Mouse (Mus musculus) gastrocnemius, postnatal 10 days (tissue): ENCODE results near the gene Ino80. TPM values are rescaled to one million over a fixed set of nuclear protein-coding genes. Genes with fewer than 3 reads are reported as not detected.

Experiments used
- DNase-seq: peaks from one replicate; pipeline ENCODE4 v3.0.0; 2021; ENCODE audit warnings: mixed read lengths
- total RNA-seq, 2 experiments: library from RNA; stranded (reverse); gene quantifications; 2 replicates each; pipeline ENCODE4 v1.2.3; 2021

Ino80 gene
- total RNA-seq, 2 experiments from 2014 or later = 12.6 to 16.5 TPM

GRCm38 (mm10) chr2:119323866-119324575, 153.5 kb downstream of the Ino80 start:
- no peak for DNase-seq

Other genes with a start within 250 kb of the Ino80 start
- gene Ppp1r14d, start 247.8 kb downstream of the Ino80 start, total RNA-seq = not detected
- under 1 TPM; 0.18 to 0.49 TPM for gene Spint1, start 240.3 kb downstream of the Ino80 start, total RNA-seq
- gene Rhov, start 206.4 kb downstream of the Ino80 start, total RNA-seq = not detected
- 1 to 10 TPM; 9.7 to 9.9 TPM for gene Vps18, start 188.9 kb downstream of the Ino80 start, total RNA-seq
- 10 to 100 TPM; 12.6 to 12.9 TPM for gene Dll4, start 151.9 kb downstream of the Ino80 start, total RNA-seq
- 10 to 100 TPM in 1 of 2 experiments, 1 to 10 TPM in 1; 7.0 to 18.8 TPM for gene Chac1, start 126.5 kb downstream of the Ino80 start, total RNA-seq
- under 1 TPM; 0.14 to 0.20 TPM for gene Exd1, start 69.9 kb upstream of the Ino80 start, total RNA-seq
- 10 to 100 TPM; 55.8 to 57.9 TPM for gene Chp1, start 70.0 kb upstream of the Ino80 start, total RNA-seq
- 1 to 10 TPM; 6.8 to 8.4 TPM for gene Nusap1, start 140.6 kb upstream of the Ino80 start, total RNA-seq
- 1 to 10 TPM; 2.5 to 3.4 TPM for gene Oip5, start 140.8 kb upstream of the Ino80 start, total RNA-seq
- 10 to 100 TPM; 36.0 to 40.0 TPM for gene Ndufaf1, start 185.1 kb upstream of the Ino80 start, total RNA-seq
- 10 to 100 TPM; 26.7 to 29.2 TPM for gene Rtf1, start 197.4 kb upstream of the Ino80 start, total RNA-seq